Mouse (Mus musculus) forebrain, embryonic 13.5 days (tissue): ENCODE measurements around the gene Edaradd. TPM values are rescaled to one million over a fixed set of nuclear protein-coding genes. Genes with fewer than 3 reads are reported as not detected.
A peak's percentile ranks its signal among the peaks of the same experiment; 100 is the strongest.

Source experiments
- ATAC-seq: fragments of 200-750 bp; cut with Nextera tagmentation; 2 replicates; pipeline ENCODE4 v1.8.0; 2017
- H3K27ac ChIP-seq: fragments of 300-500 bp; sonication (generic); 2 replicates; pipeline ENCODE4 v1.5.1; 2015; ENCODE audit warnings: inconsistent platforms, mild to moderate bottlenecking, moderate library complexity
- H3K27me3 ChIP-seq: fragments of 300-500 bp; sonication (generic); 2 replicates; pipeline ENCODE4 v1.6.1; 2015; ENCODE audit warnings: mild to moderate bottlenecking, inconsistent platforms
- H3K36me3 ChIP-seq: fragments of 300-500 bp; sonication (generic); 2 replicates; pipeline ENCODE4 v1.6.1; 2015; ENCODE audit warnings: mild to moderate bottlenecking, inconsistent platforms; ENCODE audit not compliant: poor library complexity, severe bottlenecking
- H3K4me1 ChIP-seq: fragments of 300-500 bp; sonication (generic); 2 replicates; pipeline ENCODE4 v1.6.1; 2015; ENCODE audit warnings: inconsistent platforms
- H3K4me2 ChIP-seq: fragments of 300-500 bp; sonication (generic); 2 replicates; pipeline ENCODE4 v1.6.1; 2015; ENCODE audit warnings: inconsistent platforms, mild to moderate bottlenecking, moderate library complexity
- H3K4me3 ChIP-seq: fragments of 300-500 bp; sonication (generic); 2 replicates; pipeline ENCODE4 v1.5.1; 2015; ENCODE audit warnings: mild to moderate bottlenecking, inconsistent platforms
- H3K9ac ChIP-seq: fragments of 300-500 bp; sonication (generic); 2 replicates; pipeline ENCODE4 v1.6.1; 2015; ENCODE audit warnings: mild to moderate bottlenecking, inconsistent platforms
- H3K9me3 ChIP-seq: fragments of 300-500 bp; sonication (generic); replicated peaks from 2 replicates; pipeline ENCODE4 v1.6.1; 2016; ENCODE audit warnings: inconsistent platforms
- WGBS: fragments of 180-500 bp; shearing (Covaris S2); methylation state at CpG from one replicate; pipeline ENCODE4 v1.1.7; 2015; 5-methylcytosine and 5-hydroxymethylcytosine counted together
- polyA plus RNA-seq: library from polyadenylated mRNA; unstranded; fragments of >200 nt; fragmentation: Nextera tagmentation; extraction: Ambion mirVana; gene quantifications from 2 replicates; pipeline ENCODE4 v1.2.1, GENCODE M21; 2015

Gene Edaradd
- 1.0 and 1.3 TPM in 2 replicates for polyA plus RNA-seq

GRCm38 (mm10) chr13:12519955-12520584, at the start of gene Edaradd:
TSS of gene Edaradd (minus strand) at chr13:12520438.
- peaks cover 5% of the 10 kb centered on the region; the same call in 1 of the 2 replicates for H3K4me1 ChIP-seq
- peak within 1 kb of the TSS; percentile 70 for H3K9ac ChIP-seq
- peak within 1 kb of the TSS; percentile 53 for H3K4me3 ChIP-seq
- peak within 1 kb of the TSS; percentile 96 for H3K4me2 ChIP-seq
- WGBS: under 1% methylated on average over 35 of the region's 35 CpGs
- no peaks in the 10 kb centered on the region for H3K9me3 ChIP-seq
- ATAC-seq: peak; percentile 88
- H3K27me3 ChIP-seq: peaks cover 20% of the 10 kb centered on the region
- no peak within 1 kb of the TSS for H3K27ac ChIP-seq
- no peaks in the 10 kb centered on the region for H3K36me3 ChIP-seq

DNA sequence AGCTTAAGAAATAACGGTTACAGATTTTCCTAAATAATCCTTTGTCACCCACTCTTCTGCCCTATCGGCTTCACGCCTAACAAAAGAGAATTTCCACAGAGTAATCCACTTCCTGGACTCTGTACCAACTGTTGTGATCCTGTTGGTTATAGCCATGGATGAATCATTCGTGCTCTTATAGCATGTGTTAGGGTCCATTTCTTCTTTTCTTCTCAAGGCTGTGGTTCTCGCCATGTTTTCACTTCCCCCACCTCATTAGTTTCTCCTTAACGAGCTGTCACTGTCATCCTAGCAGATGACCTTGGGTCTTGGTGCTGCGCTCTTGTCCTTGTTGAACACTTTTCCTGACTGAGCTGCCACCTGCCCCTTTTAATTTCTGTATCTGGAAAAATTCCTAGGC, 49.5 kb upstream of the Edaradd start:
- ATAC-seq: no peak
- H3K4me3 ChIP-seq: no peak overlapping the region
- 45% methylated on average over 7 of the region's 7 CpGs for WGBS
- H3K27me3 ChIP-seq: no peaks in the 10 kb centered on the region
- peaks cover 14% of the 10 kb centered on the region for H3K4me1 ChIP-seq
- H3K9ac ChIP-seq: no peak overlapping the region
- no peak overlapping the region for H3K4me2 ChIP-seq
- H3K9me3 ChIP-seq: no peaks in the 10 kb centered on the region
- no peaks in the 10 kb centered on the region for H3K36me3 ChIP-seq
- H3K27ac ChIP-seq: no peak overlapping the region

DNA sequence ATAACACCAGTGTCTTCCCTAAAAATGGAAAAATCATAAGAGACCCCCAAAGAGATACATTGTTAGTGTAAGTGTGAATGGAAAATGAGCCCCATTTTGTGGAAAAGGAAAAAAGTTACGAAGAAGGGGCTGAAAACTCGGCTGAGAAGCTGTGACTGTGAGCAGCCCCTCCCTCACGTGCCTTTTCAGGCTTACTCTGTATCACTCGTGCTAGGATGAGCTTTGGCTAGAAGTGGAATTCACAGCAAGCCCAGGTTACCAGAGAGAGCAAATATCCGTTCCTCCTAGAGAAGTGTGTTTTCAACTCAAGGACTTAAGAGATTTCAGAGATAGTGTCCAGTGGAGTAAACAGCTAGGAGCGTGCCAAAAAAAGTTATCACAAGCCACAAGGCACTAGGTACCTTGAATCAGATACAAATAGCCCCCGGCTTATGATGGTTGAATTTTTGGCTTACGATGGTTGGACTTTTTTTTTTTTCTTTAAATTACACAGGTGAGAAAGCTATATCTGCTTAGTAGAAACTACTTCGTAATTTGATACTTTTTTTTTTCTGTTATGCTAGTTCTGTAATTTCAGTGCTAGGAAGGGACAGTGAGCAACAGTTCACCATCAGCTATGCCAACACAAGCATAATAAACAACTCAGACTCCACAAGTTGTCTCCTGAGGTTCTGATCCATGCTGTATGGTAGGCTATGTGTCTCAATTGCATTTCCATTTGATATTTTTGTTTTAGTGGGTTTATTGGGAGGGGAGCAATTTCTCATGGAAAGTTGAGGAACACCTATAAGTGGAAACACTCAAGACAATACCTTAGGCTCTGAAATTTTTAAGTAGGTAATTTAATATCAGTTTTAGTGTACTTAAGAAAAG, 48.6 kb upstream of the Edaradd start:
- WGBS: 68% methylated on average over 9 of the region's 9 CpGs
- no peak for ATAC-seq
- Histone ChIP-seq H3K4me1 (peaks cover 14% of the 10 kb centered on the region), H3K4me3 (no peak overlapping the region), H3K9me3 (no peaks in the 10 kb centered on the region), H3K9ac (no peak overlapping the region), H3K27ac (no peak overlapping the region), H3K27me3 (no peaks in the 10 kb centered on the region), H3K4me2 (no peak overlapping the region), H3K36me3 (no peaks in the 10 kb centered on the region)

GRCm38 (mm10) chr13:12567936-12568335, 47.7 kb upstream of the Edaradd start:
- Histone ChIP-seq H3K27me3 (0 out of 2 replicates have a peak, but pooled peaks cover 2% of the 10 kb centered on the region), H3K27ac (no peak overlapping the region), H3K9ac (no peak overlapping the region), H3K36me3 (no peaks in the 10 kb centered on the region), H3K4me3 (no peak overlapping the region), H3K4me1 (peaks cover 14% of the 10 kb centered on the region), H3K9me3 (no peaks in the 10 kb centered on the region), H3K4me2 (no peak overlapping the region)
- WGBS: 81% methylated on average over 1 of the region's 1 CpGs
- no peak for ATAC-seq

- Histone ChIP-seq H3K36me3 (no peaks in the 10 kb centered on the region), H3K4me3 (peak within 1 kb of the TSS; percentile 74), H3K4me1 (peaks cover 14% of the 10 kb centered on the region), H3K9ac (peak within 1 kb of the TSS; percentile 73), H3K27me3 (0 out of 2 replicates have a peak, but pooled peaks cover 3% of the 10 kb centered on the region), H3K9me3 (no peaks in the 10 kb centered on the region), H3K4me2 (peak within 1 kb of the TSS; percentile 75), H3K27ac (no peak within 1 kb of the TSS)
- under 1% methylated on average over 73 of the region's 73 CpGs for WGBS
- ATAC-seq: peak; percentile 99
These were observed 45.6 kb upstream of the Edaradd start, which contains the start of gene Ero1lb for GRCm38 (mm10) chr13:12565621-12566390. TSS of gene Ero1lb (plus strand) at chr13:12565874.

DNA sequence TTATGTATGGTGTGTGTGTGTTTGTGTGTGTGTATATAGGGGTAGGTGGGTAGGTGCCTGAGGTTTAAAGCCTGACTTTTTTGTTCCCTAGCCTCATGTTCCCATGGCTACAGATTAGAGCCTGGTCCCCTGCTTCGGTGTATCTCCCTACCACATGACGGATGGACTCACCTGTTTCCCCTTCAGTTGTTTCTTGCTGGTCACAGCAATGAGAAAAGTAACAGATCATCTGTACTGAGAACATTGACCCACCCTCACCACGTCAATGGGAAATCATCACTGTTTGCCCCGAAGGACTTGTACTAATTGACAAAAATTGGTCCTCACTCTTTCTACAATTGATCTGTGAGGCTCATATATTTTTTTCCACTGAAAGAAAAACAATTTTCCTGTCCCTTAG, 42.0 kb upstream of the Edaradd start:
- Histone ChIP-seq H3K4me3 (no peak overlapping the region), H3K4me1 (peaks cover 14% of the 10 kb centered on the region), H3K36me3 (no peaks in the 10 kb centered on the region), H3K9ac (no peak overlapping the region), H3K9me3 (no peaks in the 10 kb centered on the region), H3K27me3 (peaks cover 9% of the 10 kb centered on the region; the same call in 1 of the 2 replicates), H3K4me2 (no peak overlapping the region), H3K27ac (no peak overlapping the region)
- ATAC-seq: no peak
- 78% methylated on average over 4 of the region's 4 CpGs for WGBS

DNA sequence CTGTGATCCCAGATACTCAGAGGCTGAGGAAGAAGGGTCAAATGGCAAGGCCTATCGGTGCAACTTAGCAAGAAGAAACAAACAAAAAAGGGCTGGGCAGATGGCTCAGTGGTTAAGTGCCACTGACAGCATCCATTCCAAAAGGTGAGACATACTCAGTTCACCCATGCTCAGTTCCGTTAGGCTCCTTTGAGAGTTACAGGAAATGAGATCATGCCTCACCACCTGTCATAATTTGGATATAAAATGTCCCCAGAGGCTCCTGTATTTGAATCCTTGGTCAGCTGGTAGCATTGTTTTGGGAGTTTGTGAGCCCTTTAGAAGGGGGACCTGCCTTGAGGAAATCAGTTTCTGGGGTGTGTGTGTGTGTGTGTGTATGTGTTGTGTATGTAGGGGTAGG, 41.5 kb upstream of the Edaradd start:
- peaks cover 9% of the 10 kb centered on the region for H3K4me1 ChIP-seq
- peaks cover 9% of the 10 kb centered on the region; the same call in 1 of the 2 replicates for H3K27me3 ChIP-seq
- ATAC-seq: no peak
- 80% methylated on average over 2 of the region's 2 CpGs for WGBS
- H3K9ac ChIP-seq: no peak overlapping the region
- H3K4me2 ChIP-seq: no peak overlapping the region
- no peaks in the 10 kb centered on the region for H3K36me3 ChIP-seq
- H3K4me3 ChIP-seq: no peak overlapping the region
- H3K9me3 ChIP-seq: no peaks in the 10 kb centered on the region
- no peak overlapping the region for H3K27ac ChIP-seq

GRCm38 (mm10) chr13:12559462-12560120, 39.4 kb upstream of the Edaradd start:
- ATAC-seq: no peak
- H3K36me3 ChIP-seq: no peaks in the 10 kb centered on the region
- WGBS: 31% methylated on average over 6 of the region's 6 CpGs

DNA sequence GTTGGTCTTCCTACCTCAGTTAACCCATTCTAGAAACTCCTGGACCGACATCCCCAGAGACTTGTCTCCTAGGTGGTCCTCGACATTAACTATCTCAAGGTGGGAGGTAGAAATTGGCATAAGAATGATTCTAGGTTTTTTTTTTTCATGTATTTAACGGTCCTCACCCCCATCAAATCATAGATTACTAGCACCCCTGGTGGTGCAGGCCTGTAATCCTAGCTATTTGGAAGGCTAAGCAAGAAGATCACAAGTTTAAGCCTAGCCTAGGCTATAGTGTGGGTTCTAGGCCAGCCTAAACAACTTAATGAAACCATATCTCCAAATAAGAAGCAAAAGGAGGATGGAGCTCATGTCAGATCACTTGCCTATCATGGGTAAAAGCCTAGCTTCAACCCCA, 38.8 kb upstream of the Edaradd start:
- 39% methylated on average over 3 of the region's 3 CpGs for WGBS
- no peak for ATAC-seq
- H3K4me1 ChIP-seq: no peaks in the 10 kb centered on the region
- H3K27ac ChIP-seq: no peak overlapping the region
- H3K4me3 ChIP-seq: no peak overlapping the region
- H3K36me3 ChIP-seq: no peaks in the 10 kb centered on the region
- H3K27me3 ChIP-seq: peaks cover 11% of the 10 kb centered on the region; the same call in 1 of the 2 replicates
- no peak overlapping the region for H3K4me2 ChIP-seq
- no peak overlapping the region for H3K9ac ChIP-seq
- no peaks in the 10 kb centered on the region for H3K9me3 ChIP-seq

More at GRCm38 (mm10) chr13:12559462-12560120, 39.4 kb upstream of the Edaradd start:
- Histone ChIP-seq H3K4me3 (no peak overlapping the region), H3K27ac (no peak overlapping the region), H3K9ac (no peak overlapping the region), H3K4me1 (no peaks in the 10 kb centered on the region), H3K4me2 (no peak overlapping the region), H3K9me3 (no peaks in the 10 kb centered on the region), H3K27me3 (peaks cover 11% of the 10 kb centered on the region; the same call in 1 of the 2 replicates)

DNA sequence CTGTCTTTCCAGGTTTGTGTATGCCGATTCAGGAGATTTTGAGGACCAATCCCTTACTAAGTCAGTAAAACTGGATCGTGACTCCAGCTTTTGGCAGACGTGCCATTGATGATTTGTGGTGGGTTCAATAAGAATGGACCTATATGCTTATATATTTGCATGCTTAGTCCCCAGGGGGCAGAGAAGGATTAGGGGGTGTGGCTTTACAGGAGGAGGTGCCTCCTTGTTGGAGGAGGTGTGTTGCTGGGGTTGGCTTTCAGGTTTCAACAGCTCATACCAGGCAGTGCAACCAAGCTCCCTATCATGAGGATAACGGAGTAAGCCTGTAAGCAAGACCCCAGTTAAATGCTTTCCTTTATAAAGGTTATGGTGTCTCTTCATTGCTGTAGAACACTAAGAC, 34.0 kb upstream of the Edaradd start:
- Histone ChIP-seq H3K36me3 (no peaks in the 10 kb centered on the region), H3K4me3 (no peak overlapping the region), H3K27me3 (peaks cover 11% of the 10 kb centered on the region; the same call in 1 of the 2 replicates), H3K27ac (no peak overlapping the region), H3K9ac (no peak overlapping the region), H3K4me1 (no peaks in the 10 kb centered on the region), H3K9me3 (no peaks in the 10 kb centered on the region), H3K4me2 (no peak overlapping the region)
- 65% methylated on average over 4 of the region's 4 CpGs for WGBS
- no peak for ATAC-seq

GRCm38 (mm10) chr13:12543880-12544568, 23.8 kb upstream of the Edaradd start:
- Histone ChIP-seq H3K4me1 (peaks cover 8% of the 10 kb centered on the region; the same call in 1 of the 2 replicates), H3K27me3 (peaks cover 17% of the 10 kb centered on the region), H3K9me3 (no peaks in the 10 kb centered on the region), H3K4me2 (no peak overlapping the region), H3K9ac (no peak overlapping the region), H3K36me3 (no peaks in the 10 kb centered on the region), H3K27ac (no peak overlapping the region), H3K4me3 (no peak overlapping the region)
- WGBS: 85% methylated on average over 8 of the region's 8 CpGs
- no peak for ATAC-seq
